Mouse (Mus musculus): ENCODE data around the gene Atp8b4. TPM values are rescaled to one million over a fixed set of nuclear protein-coding genes. Genes with fewer than 3 reads are reported as not detected.

The Atp8b4 gene
- polyA plus RNA-seq, 1 experiment from 2014 or later = 5.2 TPM

- no peak for TF ChIP-seq EP300 (IDR thresholded peaks at IDR 0.05; ENCODE audit: low read depth)
- no peak for TF ChIP-seq CTCF (IDR thresholded peaks at IDR 0.05; ENCODE audit: low read depth)
- DNase-seq = no peak
- no peak for ATAC-seq
- no peaks in the 10 kb centered on the region for H3K4me1 ChIP-seq (ENCODE audit: insufficient read depth)
- WGBS (ENCODE audit: insufficient replicate concordance) = 33% methylated on average over 8 of the region's 8 CpGs
- no peaks in the 10 kb centered on the region for H3K27me3 ChIP-seq (ENCODE audit: insufficient read depth, low read length)
- H3K4me2 ChIP-seq (ENCODE audit: low read depth, low read length) = no peak overlapping the region
- no peak overlapping the region for H3K27ac ChIP-seq (ENCODE audit: low read depth)
- H3K9ac ChIP-seq (replicated peaks) = no peak overlapping the region
- H3K9me3 ChIP-seq (ENCODE audit: low read length) = no peaks in the 10 kb centered on the region
- H3K4me3 ChIP-seq (ENCODE audit: low read depth, low read length) = no peak overlapping the region
- no peaks in the 10 kb centered on the region for H3K36me3 ChIP-seq (replicated peaks; ENCODE audit: insufficient read depth, low read length)
Measured at GRCm38 (mm10) chr2:126397513-126397912, 103.0 kb downstream of the Atp8b4 start.

DNA sequence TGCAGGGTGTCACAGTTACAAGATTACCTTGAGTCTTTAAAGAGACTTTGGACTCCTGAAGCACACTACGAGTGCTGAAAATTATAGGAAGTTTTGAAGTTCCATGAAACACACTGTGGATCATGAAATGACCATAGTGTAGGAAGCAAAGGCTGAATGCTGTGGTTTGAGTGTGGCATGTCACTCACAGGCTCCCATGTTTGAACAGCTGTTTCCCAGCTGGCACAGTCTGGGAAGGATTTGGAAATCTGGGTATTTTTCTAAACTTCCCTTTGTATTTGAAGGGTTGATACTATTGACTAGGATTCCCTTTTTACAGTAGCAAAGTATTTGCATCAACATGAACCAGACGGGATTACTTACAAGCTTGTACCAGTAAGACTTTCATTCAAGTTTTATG, 105.5 kb downstream of the Atp8b4 start:
- H3K4me2 ChIP-seq (ENCODE audit: low read depth, low read length) = no peak overlapping the region
- no peak for ATAC-seq
- no peaks in the 10 kb centered on the region for H3K9me3 ChIP-seq (ENCODE audit: low read length)
- H3K9ac ChIP-seq (replicated peaks) = no peak overlapping the region
- no peaks in the 10 kb centered on the region for H3K27me3 ChIP-seq (ENCODE audit: insufficient read depth, low read length)
- TF ChIP-seq EP300 (IDR thresholded peaks at IDR 0.05; ENCODE audit: low read depth) (no peak), CTCF (IDR thresholded peaks at IDR 0.05; ENCODE audit: low read depth) (no peak)
- no peak overlapping the region for H3K27ac ChIP-seq (ENCODE audit: low read depth)
- H3K36me3 ChIP-seq (replicated peaks; ENCODE audit: insufficient read depth, low read length) = no peaks in the 10 kb centered on the region
- H3K4me1 ChIP-seq (ENCODE audit: insufficient read depth) = no peaks in the 10 kb centered on the region
- H3K4me3 ChIP-seq (ENCODE audit: low read depth, low read length) = no peak overlapping the region
- no peak for DNase-seq
- 67% methylated on average over 2 of the region's 2 CpGs for WGBS (ENCODE audit: insufficient replicate concordance)

- H3K36me3 ChIP-seq (replicated peaks; ENCODE audit: insufficient read depth, low read length) = no peaks in the 10 kb centered on the region
- H3K27me3 ChIP-seq (ENCODE audit: insufficient read depth, low read length) = no peaks in the 10 kb centered on the region
- no peak overlapping the region for H3K4me3 ChIP-seq (ENCODE audit: low read depth, low read length)
- no peak for TF ChIP-seq EP300 (IDR thresholded peaks at IDR 0.05; ENCODE audit: low read depth)
- no peak for TF ChIP-seq CTCF (IDR thresholded peaks at IDR 0.05; ENCODE audit: low read depth)
- no peaks in the 10 kb centered on the region for H3K9me3 ChIP-seq (ENCODE audit: low read length)
- H3K9ac ChIP-seq (replicated peaks) = no peak overlapping the region
- no peak for DNase-seq
- no peaks in the 10 kb centered on the region for H3K4me1 ChIP-seq (ENCODE audit: insufficient read depth)
- no peak for ATAC-seq
- H3K4me2 ChIP-seq (ENCODE audit: low read depth, low read length) = no peak overlapping the region
- WGBS (ENCODE audit: insufficient replicate concordance) = 31% methylated on average over 8 of the region's 8 CpGs
- no peak overlapping the region for H3K27ac ChIP-seq (ENCODE audit: low read depth)
Measured at GRCm38 (mm10) chr2:126387458-126388037, 112.9 kb downstream of the Atp8b4 start.

DNA sequence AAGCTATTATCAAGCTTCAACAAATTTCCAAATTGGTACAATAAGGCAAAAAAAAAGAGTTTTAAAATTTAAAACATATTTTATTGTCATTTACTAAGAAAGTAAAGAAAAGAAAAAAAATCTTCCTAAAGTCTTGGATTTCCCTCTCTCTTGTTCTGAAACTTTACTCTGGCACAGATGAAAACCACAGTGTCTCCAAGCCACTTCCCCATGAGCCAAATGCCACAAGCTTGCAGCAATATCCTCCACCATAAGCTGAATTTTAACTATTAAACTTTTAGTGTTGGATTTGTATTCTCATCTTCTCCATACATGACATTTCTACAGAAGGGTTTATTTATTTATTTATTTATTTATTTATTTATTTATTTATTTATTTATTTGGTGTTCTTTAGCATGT, 114.4 kb downstream of the Atp8b4 start:
- DNase-seq = no peak
- Histone ChIP-seq H3K27me3 (ENCODE audit: insufficient read depth, low read length) (no peaks in the 10 kb centered on the region), H3K36me3 (replicated peaks; ENCODE audit: insufficient read depth, low read length) (no peaks in the 10 kb centered on the region), H3K27ac (ENCODE audit: low read depth) (no peak overlapping the region), H3K9ac (replicated peaks) (no peak overlapping the region), H3K4me2 (ENCODE audit: low read depth, low read length) (no peak overlapping the region), H3K9me3 (ENCODE audit: low read length) (no peaks in the 10 kb centered on the region), H3K4me3 (ENCODE audit: low read depth, low read length) (no peak overlapping the region), H3K4me1 (ENCODE audit: insufficient read depth) (no peaks in the 10 kb centered on the region)
- ATAC-seq = no peak
- TF ChIP-seq EP300 (IDR thresholded peaks at IDR 0.05; ENCODE audit: low read depth) (no peak), CTCF (IDR thresholded peaks at IDR 0.05; ENCODE audit: low read depth) (no peak)

GRCm38 (mm10) chr2:126380300-126380699, 120.2 kb downstream of the Atp8b4 start:
- Histone ChIP-seq H3K27me3 (ENCODE audit: insufficient read depth, low read length) (no peaks in the 10 kb centered on the region), H3K27ac (ENCODE audit: low read depth) (no peak overlapping the region), H3K9ac (replicated peaks) (no peak overlapping the region), H3K36me3 (replicated peaks; ENCODE audit: insufficient read depth, low read length) (no peaks in the 10 kb centered on the region), H3K4me3 (ENCODE audit: low read depth, low read length) (no peak overlapping the region), H3K9me3 (ENCODE audit: low read length) (no peaks in the 10 kb centered on the region), H3K4me1 (ENCODE audit: insufficient read depth) (no peaks in the 10 kb centered on the region), H3K4me2 (ENCODE audit: low read depth, low read length) (no peak overlapping the region)
- no peak for TF ChIP-seq EP300 (IDR thresholded peaks at IDR 0.05; ENCODE audit: low read depth)
- TF ChIP-seq CTCF (IDR thresholded peaks at IDR 0.05; ENCODE audit: low read depth) = no peak
- ATAC-seq = no peak
- DNase-seq = no peak
- 92% methylated on average over 5 of the region's 5 CpGs for WGBS (ENCODE audit: insufficient replicate concordance)

DNA sequence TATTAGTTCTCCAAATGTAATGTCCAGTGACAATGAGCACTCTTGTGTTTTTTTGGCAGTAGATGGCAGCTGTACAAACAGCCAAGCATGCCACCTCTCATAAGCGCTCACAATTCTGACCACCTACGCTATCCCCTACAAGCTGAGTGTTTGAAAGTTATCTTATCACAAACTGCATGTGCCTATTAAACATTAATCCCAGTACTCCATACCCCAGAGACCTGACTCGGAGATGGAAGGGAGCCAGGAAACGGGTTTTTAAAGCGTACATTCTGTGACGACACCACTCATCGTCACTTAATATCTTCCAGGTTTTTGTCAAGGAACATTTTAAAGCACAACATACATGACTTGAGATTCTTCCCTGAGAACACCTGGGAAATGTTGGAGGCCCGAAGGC, 128.8 kb downstream of the Atp8b4 start:
- no peak overlapping the region for H3K27ac ChIP-seq (ENCODE audit: low read depth)
- TF ChIP-seq EP300 (IDR thresholded peaks at IDR 0.05; ENCODE audit: low read depth) = no peak
- no peak for TF ChIP-seq CTCF (IDR thresholded peaks at IDR 0.05; ENCODE audit: low read depth)
- no peaks in the 10 kb centered on the region for H3K27me3 ChIP-seq (ENCODE audit: insufficient read depth, low read length)
- no peaks in the 10 kb centered on the region for H3K36me3 ChIP-seq (replicated peaks; ENCODE audit: insufficient read depth, low read length)
- H3K4me3 ChIP-seq (ENCODE audit: low read depth, low read length) = no peak overlapping the region
- no peaks in the 10 kb centered on the region for H3K9me3 ChIP-seq (ENCODE audit: low read length)
- WGBS (ENCODE audit: insufficient replicate concordance) = 41% methylated on average over 8 of the region's 8 CpGs
- ATAC-seq (no peak), DNase-seq (no peak)
- H3K4me2 ChIP-seq (ENCODE audit: low read depth, low read length) = no peak overlapping the region
- H3K9ac ChIP-seq (replicated peaks) = no peak overlapping the region
- no peaks in the 10 kb centered on the region for H3K4me1 ChIP-seq (ENCODE audit: insufficient read depth)

GRCm38 (mm10) chr2:126369815-126370214, 130.7 kb downstream of the Atp8b4 start:
- Histone ChIP-seq H3K4me2 (ENCODE audit: low read depth, low read length) (no peak overlapping the region), H3K27me3 (ENCODE audit: insufficient read depth, low read length) (no peaks in the 10 kb centered on the region), H3K9ac (replicated peaks) (no peak overlapping the region), H3K36me3 (replicated peaks; ENCODE audit: insufficient read depth, low read length) (no peaks in the 10 kb centered on the region), H3K4me3 (ENCODE audit: low read depth, low read length) (no peak overlapping the region), H3K9me3 (ENCODE audit: low read length) (no peaks in the 10 kb centered on the region), H3K27ac (ENCODE audit: low read depth) (no peak overlapping the region), H3K4me1 (ENCODE audit: insufficient read depth) (no peaks in the 10 kb centered on the region)
- ATAC-seq (no peak), DNase-seq (no peak)
- WGBS (ENCODE audit: insufficient replicate concordance) = 33% methylated on average over 4 of the region's 4 CpGs
- TF ChIP-seq EP300 (IDR thresholded peaks at IDR 0.05; ENCODE audit: low read depth) (no peak), CTCF (IDR thresholded peaks at IDR 0.05; ENCODE audit: low read depth) (no peak)

All from liver, postnatal 0 days (tissue).